Mouse (Mus musculus): ENCODE results near the gene Ccdc189. TPM values are rescaled to one million over a fixed set of nuclear protein-coding genes. Genes with fewer than 3 reads are reported as not detected.
"Not testable (repeated sequence)": the region's sequence is repeated elsewhere in the genome, so short reads cannot be mapped to it uniquely, and the experiment has no call there.

The Ccdc189 gene
- 3.5 and 3.6 TPM in 2 replicates for polyA plus RNA-seq (2015; fragmentation: Nextera tagmentation; extraction: Ambion mirVana)

DNA sequence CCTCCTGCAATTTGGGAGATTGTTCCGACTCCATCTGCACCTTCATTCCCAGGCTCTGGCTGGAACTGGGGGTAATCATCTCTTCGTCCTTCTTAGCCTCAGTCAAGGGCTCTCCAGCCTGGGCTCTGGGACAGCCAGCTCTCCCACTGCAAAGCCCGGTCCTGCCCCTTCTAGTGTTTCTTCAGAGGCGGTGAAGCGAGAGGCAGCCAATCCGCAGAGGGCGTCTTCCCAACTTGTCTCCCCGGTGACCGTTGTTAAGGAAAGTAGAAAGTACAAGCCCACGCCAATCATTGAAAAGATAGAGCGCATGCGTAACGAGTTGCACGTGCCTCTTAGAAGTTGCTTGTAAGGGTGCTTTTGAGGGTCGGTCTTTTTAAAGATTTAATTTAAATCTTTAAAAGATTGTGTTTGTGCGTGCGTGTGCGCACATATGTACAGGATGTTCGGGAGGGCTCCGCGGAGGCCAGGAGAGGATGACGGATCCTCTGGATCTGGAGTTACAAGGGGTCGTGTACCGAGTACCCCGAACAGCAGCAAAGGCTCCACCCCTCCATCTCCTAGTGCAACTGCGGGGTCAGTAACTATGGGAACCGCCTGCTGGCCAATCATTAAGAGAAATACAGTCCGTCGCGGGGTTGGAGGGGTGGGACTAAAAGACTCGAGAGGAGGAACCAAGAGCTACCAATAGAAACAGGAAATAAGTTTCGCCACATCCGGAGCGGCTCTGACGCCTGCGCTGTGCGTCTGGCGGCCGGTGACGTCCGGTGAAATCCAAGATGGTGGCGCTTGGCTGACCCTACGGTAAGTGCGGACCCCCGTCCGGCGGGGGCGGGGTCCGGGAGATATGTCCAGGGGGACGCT, at the start of gene Ccdc189, which contains the start of gene Rnf40:
Gene Ccdc189, minus strand, starts transcription at position 585 of the 861 bp plus-strand sequence.
Gene Rnf40, plus strand, starts transcription at position 757 of the 861 bp plus-strand sequence.
- Histone ChIP-seq H3K4me3 (ENCODE audit: low read depth, low read length) (peak within 1 kb of the TSS; percentile 93), H3K4me2 (replicated peaks; ENCODE audit: low read depth) (peak within 1 kb of the TSS; percentile 86), H3K9ac (ENCODE audit: low read length) (peak within 1 kb of the TSS; percentile 94), H3K27me3 (ENCODE audit: control insufficient read depth, insufficient read depth, low read length) (no peaks in the 10 kb centered on the region), H3K27ac (replicated peaks) (peak within 1 kb of the TSS; percentile 67), H3K9me3 (ENCODE audit: control insufficient read depth, low read length) (no peaks in the 10 kb centered on the region), H3K4me1 (replicated peaks; ENCODE audit: control insufficient read depth, insufficient read depth) (no peaks in the 10 kb centered on the region), H3K36me3 (ENCODE audit: control insufficient read depth, insufficient read depth, low read length) (peaks cover 23% of the 10 kb centered on the region)
- ATAC-seq (ENCODE audit: low FRiP score, low TSS enrichment) (peak; percentile 96), DNase-seq (ENCODE audit: low spot score) (peak; percentile 94)
- WGBS = under 1% methylated on average over 49 of the region's 50 CpGs
- TF ChIP-seq EP300 (optimal IDR thresholded peaks at IDR 0.05) (no peak), CTCF (IDR thresholded peaks at IDR 0.05; ENCODE audit: low read depth) (no peak; the same call in 1 of the 2 replicates)

DNA sequence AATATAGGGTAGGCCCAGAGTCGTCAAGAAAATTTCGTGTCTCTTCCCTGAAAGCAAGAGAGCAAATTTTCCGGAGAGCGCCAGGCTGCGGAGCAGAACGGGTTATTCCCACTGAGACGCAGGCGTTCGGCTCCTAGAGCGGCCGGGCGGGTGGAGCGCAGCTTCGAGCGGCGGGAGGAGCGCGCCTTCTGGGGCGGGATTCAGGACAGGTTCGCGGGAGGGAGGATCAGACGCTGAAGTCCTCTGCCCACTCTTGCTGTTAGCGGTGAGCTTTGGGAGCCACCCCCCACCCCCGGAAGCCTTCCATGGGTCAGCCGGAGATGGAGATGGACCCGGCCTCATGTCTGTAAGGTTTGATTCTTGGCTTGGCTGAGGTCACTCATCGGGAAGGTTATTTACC, 48.6 kb upstream of the Ccdc189 start:
- H3K4me1 ChIP-seq (replicated peaks; ENCODE audit: control insufficient read depth, insufficient read depth) = no peaks in the 10 kb centered on the region; the same call in 1 of the 2 replicates
- no peaks in the 10 kb centered on the region for H3K36me3 ChIP-seq (ENCODE audit: control insufficient read depth, insufficient read depth, low read length)
- H3K27me3 ChIP-seq (ENCODE audit: control insufficient read depth, insufficient read depth, low read length) = no peaks in the 10 kb centered on the region
- ATAC-seq (ENCODE audit: low FRiP score, low TSS enrichment) (peak; percentile 89), DNase-seq (ENCODE audit: low spot score) (peak; percentile 90)
- no peaks in the 10 kb centered on the region for H3K9me3 ChIP-seq (ENCODE audit: control insufficient read depth, low read length)
- no peak for TF ChIP-seq CTCF (IDR thresholded peaks at IDR 0.05; ENCODE audit: low read depth)
- TF ChIP-seq EP300 (optimal IDR thresholded peaks at IDR 0.05) = no peak
- peak overlapping the region; percentile 55 for H3K4me3 ChIP-seq (ENCODE audit: low read depth, low read length)
- peak overlapping the region; percentile 80 for H3K4me2 ChIP-seq (replicated peaks; ENCODE audit: low read depth)
- H3K27ac ChIP-seq (replicated peaks) = no peak overlapping the region
- under 1% methylated on average over 27 of the region's 27 CpGs for WGBS
- H3K9ac ChIP-seq (ENCODE audit: low read length) = peak overlapping the region; percentile 63

DNA sequence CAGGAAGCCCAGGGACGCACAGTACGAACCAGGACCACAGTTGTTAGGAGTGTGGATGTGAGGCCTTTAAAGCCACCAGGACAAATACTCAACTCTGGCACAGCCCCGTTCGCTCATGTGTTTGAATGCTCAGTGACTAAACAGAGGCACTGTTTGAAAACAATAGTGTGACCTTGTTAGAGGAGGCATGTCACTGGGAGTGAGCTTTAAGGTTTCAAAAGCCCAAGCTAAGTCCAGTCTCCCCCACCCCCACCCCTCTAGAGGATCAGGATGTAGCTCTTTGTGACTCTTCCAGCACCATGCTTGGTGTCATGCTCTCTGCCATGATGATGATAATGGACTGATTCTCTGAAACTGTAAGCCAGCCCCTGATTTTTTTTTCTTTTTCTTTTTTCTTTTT, 43.0 kb upstream of the Ccdc189 start:
- DNase-seq (ENCODE audit: low spot score) (no peak), ATAC-seq (ENCODE audit: low FRiP score, low TSS enrichment) (no peak)
- Histone ChIP-seq H3K36me3 (ENCODE audit: control insufficient read depth, insufficient read depth, low read length) (no peaks in the 10 kb centered on the region), H3K27me3 (ENCODE audit: control insufficient read depth, insufficient read depth, low read length) (no peaks in the 10 kb centered on the region), H3K27ac (replicated peaks) (no peak overlapping the region), H3K4me3 (ENCODE audit: low read depth, low read length) (no peak overlapping the region), H3K4me2 (replicated peaks; ENCODE audit: low read depth) (no peak overlapping the region), H3K4me1 (replicated peaks; ENCODE audit: control insufficient read depth, insufficient read depth) (no peaks in the 10 kb centered on the region), H3K9me3 (ENCODE audit: control insufficient read depth, low read length) (no peaks in the 10 kb centered on the region), H3K9ac (ENCODE audit: low read length) (no peak overlapping the region)
- TF ChIP-seq CTCF (IDR thresholded peaks at IDR 0.05; ENCODE audit: low read depth) (no peak), EP300 (optimal IDR thresholded peaks at IDR 0.05) (no peak)
- 68% methylated on average over 4 of the region's 4 CpGs for WGBS

DNA sequence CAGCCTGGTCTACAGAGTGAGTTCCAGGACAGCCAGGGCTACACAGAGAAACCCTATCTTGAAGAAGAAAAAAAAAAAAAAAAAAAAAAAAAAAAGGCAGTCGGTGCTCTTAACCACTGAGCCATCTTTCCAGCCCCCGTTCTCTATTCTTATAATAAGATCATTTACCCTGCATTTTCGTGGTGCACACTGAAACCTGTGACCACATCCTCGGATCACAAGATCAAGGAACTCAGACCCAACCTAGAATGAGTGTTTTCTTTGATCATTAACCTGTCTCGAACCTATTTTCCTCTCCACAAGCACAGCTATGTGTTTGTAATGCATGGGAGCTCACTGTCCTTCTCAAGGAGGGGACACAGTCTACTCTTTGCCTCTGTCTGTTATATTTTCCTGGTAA, 40.3 kb upstream of the Ccdc189 start:
- no peak overlapping the region for H3K27ac ChIP-seq (replicated peaks)
- DNase-seq (ENCODE audit: low spot score) (no peak), ATAC-seq (ENCODE audit: low FRiP score, low TSS enrichment) (no peak)
- H3K9me3 ChIP-seq (ENCODE audit: control insufficient read depth, low read length) = no peaks in the 10 kb centered on the region
- TF ChIP-seq EP300 (optimal IDR thresholded peaks at IDR 0.05) (no peak), CTCF (IDR thresholded peaks at IDR 0.05; ENCODE audit: low read depth) (no peak)
- H3K9ac ChIP-seq (ENCODE audit: low read length) = no peak overlapping the region
- H3K4me3 ChIP-seq (ENCODE audit: low read depth, low read length) = no peak overlapping the region
- H3K27me3 ChIP-seq (ENCODE audit: control insufficient read depth, insufficient read depth, low read length) = no peaks in the 10 kb centered on the region
- 78% methylated on average over 5 of the region's 5 CpGs for WGBS
- no peaks in the 10 kb centered on the region for H3K36me3 ChIP-seq (ENCODE audit: control insufficient read depth, insufficient read depth, low read length)
- H3K4me2 ChIP-seq (replicated peaks; ENCODE audit: low read depth) = no peak overlapping the region
- H3K4me1 ChIP-seq (replicated peaks; ENCODE audit: control insufficient read depth, insufficient read depth) = no peaks in the 10 kb centered on the region

DNA sequence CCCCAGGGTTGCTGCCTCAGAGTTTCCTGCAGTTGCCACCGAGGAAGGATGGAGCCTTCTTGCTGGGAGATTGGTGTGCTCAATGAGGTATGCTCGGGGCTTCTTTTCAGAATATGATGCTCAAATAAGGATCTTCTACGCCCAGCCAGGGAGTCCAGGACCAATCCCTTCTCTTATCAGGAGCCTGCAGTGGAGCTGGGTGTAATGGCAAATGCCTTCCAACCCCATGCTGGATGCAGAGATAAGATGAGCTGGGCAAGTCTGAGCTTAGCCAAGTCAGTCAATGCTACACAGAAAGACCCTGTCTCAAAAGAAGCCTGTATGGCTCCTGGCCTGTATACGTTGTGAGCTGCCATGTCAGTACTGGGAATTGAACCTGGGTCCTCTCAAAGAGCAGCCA, 38.1 kb upstream of the Ccdc189 start:
- Histone ChIP-seq H3K4me3 (ENCODE audit: low read depth, low read length) (no peak overlapping the region), H3K9ac (ENCODE audit: low read length) (no peak overlapping the region), H3K4me2 (replicated peaks; ENCODE audit: low read depth) (no peak overlapping the region), H3K27ac (replicated peaks) (no peak overlapping the region), H3K9me3 (ENCODE audit: control insufficient read depth, low read length) (no peaks in the 10 kb centered on the region), H3K27me3 (ENCODE audit: control insufficient read depth, insufficient read depth, low read length) (no peaks in the 10 kb centered on the region), H3K36me3 (ENCODE audit: control insufficient read depth, insufficient read depth, low read length) (no peaks in the 10 kb centered on the region), H3K4me1 (replicated peaks; ENCODE audit: control insufficient read depth, insufficient read depth) (no peaks in the 10 kb centered on the region)
- 81% methylated on average over 4 of the region's 4 CpGs for WGBS
- ATAC-seq (ENCODE audit: low FRiP score, low TSS enrichment) = no peak
- TF ChIP-seq EP300 (optimal IDR thresholded peaks at IDR 0.05) (no peak), CTCF (IDR thresholded peaks at IDR 0.05; ENCODE audit: low read depth) (no peak)
- no peak for DNase-seq (ENCODE audit: low spot score)

DNA sequence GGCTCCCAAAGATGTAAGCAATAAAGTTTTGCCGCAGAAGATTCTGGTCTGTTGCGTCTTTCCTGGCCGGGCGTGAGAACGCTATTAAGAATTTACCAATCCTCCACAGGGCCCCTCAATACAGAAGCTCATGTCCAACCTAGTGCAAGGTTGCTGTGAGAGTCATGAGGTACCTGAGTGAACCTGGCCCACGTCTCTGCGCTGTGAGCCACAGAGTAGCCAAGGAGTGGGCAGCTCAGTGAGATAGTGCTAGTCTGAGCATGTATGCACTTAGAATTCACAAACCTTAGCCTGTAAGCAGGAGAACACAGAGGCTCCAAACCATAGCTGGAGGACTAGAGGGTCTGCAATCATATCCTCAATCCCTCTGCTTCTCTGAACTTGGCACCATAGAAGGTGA, 37.6 kb upstream of the Ccdc189 start:
- no peak for TF ChIP-seq CTCF (IDR thresholded peaks at IDR 0.05; ENCODE audit: low read depth)
- no peak for TF ChIP-seq EP300 (optimal IDR thresholded peaks at IDR 0.05)
- no peak overlapping the region for H3K4me3 ChIP-seq (ENCODE audit: low read depth, low read length)
- H3K4me1 ChIP-seq (replicated peaks; ENCODE audit: control insufficient read depth, insufficient read depth) = no peaks in the 10 kb centered on the region
- no peak overlapping the region for H3K27ac ChIP-seq (replicated peaks)
- H3K36me3 ChIP-seq (ENCODE audit: control insufficient read depth, insufficient read depth, low read length) = no peaks in the 10 kb centered on the region
- no peaks in the 10 kb centered on the region for H3K9me3 ChIP-seq (ENCODE audit: control insufficient read depth, low read length)
- H3K27me3 ChIP-seq (ENCODE audit: control insufficient read depth, insufficient read depth, low read length) = no peaks in the 10 kb centered on the region
- DNase-seq (ENCODE audit: low spot score) (no peak), ATAC-seq (ENCODE audit: low FRiP score, low TSS enrichment) (no peak)
- whole genome bisulfite sequencing = 98% methylated on average over 7 of the region's 7 CpGs
- no peak overlapping the region for H3K9ac ChIP-seq (ENCODE audit: low read length)
- H3K4me2 ChIP-seq (replicated peaks; ENCODE audit: low read depth) = no peak overlapping the region

DNA sequence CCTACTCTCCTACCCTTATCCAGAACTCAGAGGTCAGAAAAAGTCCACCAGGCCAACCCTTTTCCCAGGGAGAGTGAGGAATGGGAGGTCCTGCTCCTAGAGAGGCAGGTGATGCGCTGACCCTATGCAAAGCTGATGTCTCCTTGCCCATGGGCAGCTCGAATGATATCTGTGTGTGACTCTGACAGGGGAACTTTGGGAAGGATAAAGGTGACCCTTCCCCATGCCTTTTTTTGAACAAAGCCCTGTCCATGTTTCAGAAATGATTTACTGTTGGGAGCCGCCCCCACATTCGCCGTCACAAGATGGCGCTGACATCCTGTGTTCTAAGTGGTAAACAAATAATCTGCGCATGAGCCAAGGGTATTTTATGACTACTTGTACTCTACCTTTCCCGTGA, 30.0 kb upstream of the Ccdc189 start:
- not testable (repeated sequence) for DNase-seq (ENCODE audit: low spot score); H3K9ac ChIP-seq (ENCODE audit: low read length); H3K9me3 ChIP-seq (ENCODE audit: control insufficient read depth, low read length); H3K27ac ChIP-seq (replicated peaks); H3K36me3 ChIP-seq (ENCODE audit: control insufficient read depth, insufficient read depth, low read length); H3K27me3 ChIP-seq (ENCODE audit: control insufficient read depth, insufficient read depth, low read length); H3K4me1 ChIP-seq (replicated peaks; ENCODE audit: control insufficient read depth, insufficient read depth); ATAC-seq (ENCODE audit: low FRiP score, low TSS enrichment); H3K4me2 ChIP-seq (replicated peaks; ENCODE audit: low read depth); H3K4me3 ChIP-seq (ENCODE audit: low read depth, low read length)
- 88% methylated on average over 6 of the region's 8 CpGs for WGBS
